Mouse (Mus musculus): Measurements from ENCODE around the gene Zmynd10.
A peak's percentile ranks its signal among the peaks of the same experiment; 100 is the strongest.

The Zmynd10 gene

DNA sequence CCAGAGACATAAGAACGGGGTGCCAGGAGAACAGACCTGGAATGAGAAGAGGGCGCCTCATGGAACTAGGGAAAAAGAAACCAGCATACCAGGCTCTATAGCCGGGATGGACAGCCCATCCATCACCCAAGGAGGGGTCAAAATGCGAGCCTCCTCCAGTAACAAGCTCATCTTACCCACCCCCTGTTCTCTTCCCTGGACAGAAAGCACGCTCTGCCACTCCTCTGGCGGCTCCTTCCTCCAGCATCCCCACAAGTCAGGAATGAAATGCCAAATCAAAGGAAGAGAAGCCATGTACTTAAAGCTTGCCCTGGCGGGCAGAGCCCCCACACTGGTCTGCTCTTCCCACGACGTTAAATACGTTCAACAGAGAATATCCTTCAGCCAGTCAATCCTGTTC, 6.1 kb upstream of the Zmynd10 start:
- no peak for DNase-seq

DNA sequence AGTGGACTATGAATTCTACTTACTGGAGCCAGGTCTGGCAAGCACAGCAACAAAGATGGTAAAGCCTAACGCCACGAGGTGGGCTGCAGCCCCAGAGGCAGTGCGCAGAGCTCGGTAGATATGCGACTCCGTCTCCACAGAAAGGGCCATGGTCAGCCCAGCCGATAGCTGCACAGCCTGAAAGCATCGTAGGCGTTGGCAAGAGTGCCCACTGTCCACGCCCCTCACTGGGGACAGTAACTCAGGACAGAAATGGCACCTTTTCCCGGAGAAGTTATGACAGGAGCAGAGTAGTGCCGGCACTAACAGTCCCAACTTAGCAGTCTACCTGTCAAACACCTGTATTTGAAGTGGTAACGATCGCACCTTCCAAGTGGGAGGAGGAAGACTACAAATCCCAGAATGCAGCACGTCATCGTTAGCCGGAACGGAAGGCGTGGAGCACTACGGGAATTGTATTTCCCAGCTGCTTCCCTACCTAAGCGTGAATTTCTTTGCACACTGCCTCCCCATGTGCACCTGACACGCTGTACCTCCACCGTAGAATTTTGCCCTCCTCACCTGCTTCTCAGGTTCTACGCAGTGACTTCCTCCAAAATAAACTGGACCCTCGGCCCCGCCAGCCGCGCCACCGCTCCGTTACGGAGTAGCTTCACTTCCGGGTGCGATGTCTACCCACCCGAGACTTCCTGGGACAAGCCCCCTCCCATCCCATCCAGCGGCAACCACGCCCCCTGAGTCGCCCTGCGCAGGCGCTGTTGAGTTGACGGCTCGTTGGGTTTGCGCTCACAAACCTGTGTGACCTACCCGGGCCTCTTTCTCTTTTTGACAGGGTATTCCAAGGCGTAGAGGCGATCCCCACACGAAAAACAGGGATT, 5.4 kb upstream of the Zmynd10 start, which contains the start of the genes Cyb561d2 and Nprl2:
Cyb561d2 (minus strand) TSS at position 720 of the 878 bp plus-strand sequence.
Nprl2 (plus strand) TSS at position 753 of the 878 bp plus-strand sequence.
- peak; percentile 97 for DNase-seq

DNA sequence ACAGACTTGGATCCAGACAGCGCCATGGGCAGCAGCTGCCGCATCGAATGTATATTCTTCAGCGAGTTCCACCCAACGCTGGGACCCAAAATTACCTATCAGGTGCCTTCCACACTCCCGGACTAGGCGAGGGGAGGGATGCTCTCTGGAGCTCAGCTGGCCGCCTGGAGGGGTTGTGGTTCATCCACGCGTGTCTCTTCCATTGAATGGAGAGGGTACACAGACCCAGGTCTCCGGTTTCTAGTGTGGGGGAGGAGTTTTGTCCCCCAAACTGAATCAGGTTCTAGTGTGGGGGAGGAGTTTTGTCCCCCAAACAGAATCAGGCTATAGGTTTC, 4.8 kb upstream of the Zmynd10 start:
- no peak for DNase-seq

DNA sequence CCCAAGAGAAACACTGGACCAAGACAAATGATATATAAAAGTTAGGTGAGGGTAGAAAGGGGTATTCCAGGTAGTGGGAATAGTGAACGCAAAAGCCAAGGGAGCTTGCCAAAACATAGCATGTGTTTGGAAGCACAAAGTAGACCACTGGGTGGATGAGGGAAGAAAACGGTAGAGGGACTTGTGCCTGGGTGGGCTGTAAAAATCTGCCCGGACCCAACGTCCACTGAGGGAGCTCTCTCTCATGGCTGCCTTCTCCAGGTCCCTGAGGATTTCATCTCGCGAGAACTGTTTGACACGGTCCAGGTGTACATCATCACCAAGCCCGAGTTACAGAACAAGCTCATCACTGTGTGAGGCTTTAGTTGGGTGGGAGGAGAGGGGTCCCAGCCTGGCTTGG, 4.4 kb upstream of the Zmynd10 start:
- no peak for DNase-seq

DNA sequence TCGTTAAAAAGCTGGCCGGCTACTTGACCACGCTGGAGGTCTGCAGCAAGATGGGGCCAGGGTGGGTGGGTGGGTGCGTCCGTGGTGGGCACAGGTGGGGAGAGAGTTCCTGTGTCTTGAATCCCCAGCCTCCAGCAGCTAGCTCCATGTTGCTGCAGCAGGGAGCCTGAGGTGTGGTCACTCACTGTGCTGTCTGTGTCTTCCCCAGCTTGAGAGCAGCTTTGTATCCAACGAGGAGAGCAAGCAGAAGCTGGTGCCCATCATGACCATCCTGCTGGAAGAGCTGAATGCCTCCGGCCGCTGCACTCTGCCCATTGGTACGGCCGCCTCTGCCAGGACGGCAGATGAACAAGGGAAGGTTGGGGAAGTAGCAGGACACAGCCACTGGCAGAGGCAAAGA, 3.8 kb upstream of the Zmynd10 start:
- DNase-seq, result no peak

DNA sequence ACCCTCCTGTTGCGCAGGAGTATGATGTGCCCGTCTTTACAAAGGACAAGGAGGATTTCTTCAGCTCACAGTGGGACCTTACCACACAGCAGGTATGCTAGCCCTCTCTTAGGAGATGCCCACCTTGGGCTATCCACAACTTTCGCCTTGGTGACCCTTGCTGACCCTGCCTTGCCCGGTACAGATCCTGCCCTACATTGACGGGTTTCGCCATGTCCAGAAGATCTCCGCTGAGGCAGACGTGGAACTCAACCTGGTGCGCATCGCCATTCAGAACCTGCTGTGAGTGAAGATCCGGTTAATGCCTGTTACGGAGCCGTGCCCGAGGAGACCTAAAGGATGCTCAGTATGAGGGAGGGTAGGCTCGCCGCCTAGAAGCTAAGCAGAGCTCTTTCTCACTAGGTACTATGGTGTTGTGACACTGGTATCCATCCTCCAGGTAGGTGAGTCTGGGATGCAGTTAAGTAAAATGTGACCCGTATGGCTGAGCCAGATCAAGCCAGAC, 2.9 kb upstream of the Zmynd10 start:
- DNase-seq, result no peak

DNA sequence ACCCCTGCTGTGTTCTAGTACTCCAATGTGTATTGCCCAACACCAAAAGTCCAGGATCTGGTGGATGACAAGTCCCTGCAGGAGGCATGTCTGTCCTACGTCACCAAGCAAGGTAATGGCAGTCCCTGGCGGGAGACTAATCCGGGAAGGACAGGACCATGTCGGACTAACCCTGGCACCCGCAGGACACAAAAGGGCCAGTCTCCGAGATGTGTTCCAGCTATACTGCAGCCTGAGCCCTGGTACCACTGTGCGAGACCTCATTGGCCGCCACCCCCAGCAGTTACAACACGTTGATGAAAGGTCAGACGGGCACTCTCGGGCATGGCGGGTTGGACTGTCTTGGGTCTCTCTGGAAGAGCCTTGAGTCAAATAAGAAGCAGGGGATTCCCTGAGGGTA, 2.4 kb upstream of the Zmynd10 start:
- no peak for DNase-seq

DNA sequence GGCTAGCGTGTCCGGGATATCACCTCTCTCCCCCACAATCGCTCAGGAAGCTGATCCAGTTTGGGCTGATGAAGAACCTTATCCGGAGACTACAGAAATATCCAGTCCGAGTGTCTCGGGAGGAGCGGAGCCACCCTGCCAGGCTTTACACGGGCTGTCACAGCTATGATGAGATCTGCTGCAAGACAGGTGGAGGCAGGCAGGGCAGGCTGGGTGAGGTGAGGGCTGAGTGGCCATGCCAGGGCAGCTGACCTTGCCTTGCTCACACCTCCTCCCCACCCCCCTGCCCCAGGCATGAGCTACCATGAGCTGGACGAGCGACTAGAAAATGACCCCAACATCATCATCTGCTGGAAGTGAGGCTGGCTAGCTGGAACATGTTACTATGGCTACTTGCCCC, 1.9 kb upstream of the Zmynd10 start:
- DNase-seq, result no peak

DNA sequence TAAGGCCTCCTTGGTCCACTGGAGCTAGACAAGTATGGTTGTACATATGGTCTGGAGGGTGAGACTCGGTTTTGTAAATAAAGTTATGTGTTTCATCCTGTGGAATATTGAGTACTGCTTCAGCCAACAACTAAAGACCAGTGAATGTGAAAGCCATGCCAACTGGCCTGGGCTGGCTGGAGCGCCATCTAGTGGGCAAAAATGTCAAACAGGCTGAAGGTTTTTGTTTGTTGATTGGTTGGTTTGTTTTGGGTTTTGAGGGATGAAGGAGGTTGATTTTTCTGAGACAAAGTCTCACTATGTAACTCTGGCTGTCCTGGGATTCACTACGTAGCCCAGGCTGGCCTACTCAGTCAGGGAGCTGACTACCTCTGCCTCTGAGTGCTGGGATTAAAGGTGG, 1.5 kb upstream of the Zmynd10 start:
- DNase-seq, result peak; percentile 88

DNA sequence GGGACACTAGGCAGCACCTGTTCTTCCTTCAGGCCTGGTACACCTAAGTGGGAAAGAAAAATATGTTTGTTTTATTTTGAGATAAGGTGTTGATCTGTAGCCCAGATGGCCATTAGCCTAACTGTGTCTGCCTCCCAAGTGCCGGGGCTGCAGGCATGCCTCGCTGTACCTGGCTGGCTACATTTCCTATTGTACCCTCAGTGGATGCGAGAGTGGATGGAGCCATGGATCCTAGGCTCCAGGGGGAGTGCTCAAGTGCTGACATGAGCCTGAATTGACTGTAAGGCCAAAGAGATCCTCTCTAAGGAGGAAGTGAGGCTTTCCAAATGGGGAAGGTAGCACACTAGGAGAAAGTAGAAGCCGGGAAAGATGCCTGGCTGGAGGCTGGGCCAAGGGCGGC, 859 bp downstream of the Zmynd10 start:
- DNase-seq, result no peak

DNA sequence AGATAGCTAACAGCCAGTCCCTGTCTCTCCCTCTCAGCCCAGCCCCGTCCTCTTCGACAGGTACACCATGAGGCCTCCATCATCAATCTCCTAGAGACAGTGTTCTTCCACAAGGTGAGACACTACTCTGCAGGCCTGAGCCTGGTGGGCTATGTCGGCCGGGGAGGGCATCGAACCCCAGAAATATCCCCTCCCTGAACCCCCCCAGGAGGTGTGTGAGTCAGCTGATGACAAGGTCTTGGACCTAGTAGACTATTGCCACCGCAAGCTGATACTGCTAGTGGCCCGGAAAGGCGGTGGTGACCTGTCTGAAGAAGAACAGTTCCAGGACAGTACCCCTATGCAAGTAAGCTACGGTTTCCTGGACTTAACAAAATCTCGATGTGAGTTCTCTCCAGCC, 1.7 kb downstream of the Zmynd10 start:
- DNase-seq, result no peak

DNA sequence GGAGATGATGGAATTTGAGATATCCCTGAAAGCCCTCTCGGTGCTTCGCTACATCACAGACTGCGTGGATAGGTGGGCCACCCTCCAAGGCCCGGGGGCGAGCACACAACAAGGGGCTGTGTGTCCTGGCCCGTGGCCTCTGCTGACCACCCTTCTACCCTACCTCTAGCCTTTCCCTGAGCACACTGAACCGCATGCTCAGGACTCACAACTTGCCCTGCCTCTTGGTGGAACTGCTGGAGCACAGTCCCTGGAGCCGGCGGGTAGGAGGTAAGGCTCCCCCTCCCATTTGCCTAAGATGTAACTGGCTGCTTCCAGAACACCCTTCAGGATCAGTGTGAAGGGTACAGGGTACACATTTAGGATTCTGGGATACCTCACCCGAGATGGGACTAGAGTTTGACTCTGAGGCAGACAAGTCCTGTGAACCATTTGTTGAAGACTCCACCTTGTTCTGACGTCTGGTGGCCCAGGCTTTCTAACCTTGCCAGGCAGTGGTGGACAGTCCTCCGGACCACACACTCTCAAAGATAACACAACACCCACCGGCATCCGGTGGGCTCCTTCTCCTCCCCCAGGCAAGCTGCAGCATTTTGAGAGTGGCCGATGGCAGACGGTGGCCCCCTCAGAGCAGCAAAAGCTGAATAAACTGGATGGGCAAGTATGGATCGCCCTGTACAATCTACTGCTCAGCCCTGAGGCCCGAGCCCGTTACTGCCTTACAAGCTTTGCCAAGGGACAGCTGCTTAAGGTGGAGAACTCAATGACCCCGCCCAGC, 2.4 kb downstream of the Zmynd10 start:
- DNase-seq, result no peak

DNA sequence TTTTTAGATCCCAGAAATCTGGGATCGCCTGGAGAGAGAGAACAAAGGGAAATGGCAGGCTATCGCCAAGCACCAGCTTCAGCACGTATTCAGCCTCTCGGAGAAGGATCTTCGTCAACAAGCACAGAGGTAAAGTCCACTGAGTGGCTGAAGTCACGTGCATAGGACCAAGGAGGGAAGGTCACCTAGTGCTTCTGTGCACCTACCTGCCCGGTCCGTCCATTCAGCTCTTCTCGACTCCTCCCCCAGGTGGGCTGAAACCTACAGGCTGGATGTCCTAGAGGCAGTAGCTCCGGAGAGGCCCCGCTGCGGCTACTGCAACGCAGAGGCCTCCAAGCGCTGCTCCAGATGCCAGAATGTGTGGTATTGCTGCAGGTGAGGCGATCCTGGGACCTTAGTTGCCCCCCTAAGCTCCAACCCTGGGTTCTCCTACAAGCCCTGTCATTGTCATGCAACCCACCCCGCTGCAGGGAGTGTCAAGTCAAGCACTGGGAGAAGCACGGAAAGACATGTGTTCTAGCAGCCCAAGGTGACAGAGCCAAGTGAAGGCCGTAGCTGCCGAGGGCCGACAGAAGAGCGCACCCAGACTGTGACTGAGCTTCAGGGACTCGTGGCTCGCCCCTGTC, 3.5 kb downstream of the Zmynd10 start:
- DNase-seq, result peak; percentile 44

DNA sequence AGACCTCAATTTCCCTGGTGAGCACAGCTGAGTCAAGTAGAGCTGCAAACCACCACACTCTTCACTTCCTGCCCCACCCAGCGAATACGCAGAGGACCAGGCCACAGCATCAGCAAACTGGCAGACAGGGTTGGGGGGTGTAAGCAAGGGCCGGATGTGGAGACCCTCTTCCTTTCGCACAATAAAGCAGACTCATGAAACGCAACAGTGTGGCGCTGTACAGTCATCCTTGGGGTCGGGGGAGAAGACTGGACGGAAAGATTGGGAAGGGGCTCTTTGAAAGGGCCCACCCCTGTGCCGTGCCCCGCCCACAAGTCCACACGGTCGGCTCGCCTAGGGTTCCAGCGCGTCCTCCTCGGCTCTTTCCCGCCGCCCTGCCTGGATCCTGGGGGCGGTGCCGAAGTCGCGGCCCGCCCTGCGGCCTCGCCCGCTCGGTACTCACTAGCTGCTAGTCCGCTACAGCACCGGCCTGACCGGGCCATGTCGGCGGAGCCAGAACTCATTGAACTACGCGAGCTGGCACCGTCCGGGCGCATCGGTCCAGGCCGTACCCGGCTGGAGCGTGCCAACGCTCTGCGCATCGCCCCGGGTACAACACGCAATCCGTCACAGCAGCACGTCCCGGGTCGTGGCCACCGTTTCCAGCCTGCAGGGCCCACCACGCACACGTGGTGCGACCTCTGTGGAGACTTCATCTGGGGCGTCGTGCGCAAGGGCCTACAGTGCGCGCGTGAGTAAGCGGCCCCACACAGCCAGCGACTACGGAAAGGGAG, 4.2 kb downstream of the Zmynd10 start, which contains the start of gene Rassf1:
Rassf1 (plus strand) TSS at position 439 of the 773 bp plus-strand sequence.
- peak; percentile 82 for DNase-seq

DNA sequence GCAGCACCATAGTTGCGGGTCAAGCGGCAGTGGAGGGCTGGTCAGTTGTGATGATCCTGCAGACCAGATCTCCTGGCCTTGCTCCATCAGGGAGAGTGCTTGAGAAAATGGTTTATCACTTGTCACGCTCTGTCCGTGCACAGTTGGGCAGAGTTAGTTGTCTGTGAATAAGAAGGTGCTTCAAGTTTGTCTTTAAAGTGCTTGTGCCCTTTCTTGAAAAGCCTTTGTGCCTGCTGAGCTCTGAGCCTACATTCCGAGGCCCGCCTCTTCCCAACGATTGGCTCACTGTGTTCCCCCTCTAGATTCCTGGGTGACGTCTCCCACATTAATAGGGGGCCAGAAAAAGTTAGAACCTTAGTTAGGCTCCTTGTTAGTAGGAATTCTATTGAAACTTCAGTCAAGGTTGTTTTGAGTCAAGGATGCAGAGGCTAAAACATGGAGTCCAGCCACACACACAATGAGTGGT, 4.8 kb downstream of the Zmynd10 start:
- DNase-seq, result no peak

DNA sequence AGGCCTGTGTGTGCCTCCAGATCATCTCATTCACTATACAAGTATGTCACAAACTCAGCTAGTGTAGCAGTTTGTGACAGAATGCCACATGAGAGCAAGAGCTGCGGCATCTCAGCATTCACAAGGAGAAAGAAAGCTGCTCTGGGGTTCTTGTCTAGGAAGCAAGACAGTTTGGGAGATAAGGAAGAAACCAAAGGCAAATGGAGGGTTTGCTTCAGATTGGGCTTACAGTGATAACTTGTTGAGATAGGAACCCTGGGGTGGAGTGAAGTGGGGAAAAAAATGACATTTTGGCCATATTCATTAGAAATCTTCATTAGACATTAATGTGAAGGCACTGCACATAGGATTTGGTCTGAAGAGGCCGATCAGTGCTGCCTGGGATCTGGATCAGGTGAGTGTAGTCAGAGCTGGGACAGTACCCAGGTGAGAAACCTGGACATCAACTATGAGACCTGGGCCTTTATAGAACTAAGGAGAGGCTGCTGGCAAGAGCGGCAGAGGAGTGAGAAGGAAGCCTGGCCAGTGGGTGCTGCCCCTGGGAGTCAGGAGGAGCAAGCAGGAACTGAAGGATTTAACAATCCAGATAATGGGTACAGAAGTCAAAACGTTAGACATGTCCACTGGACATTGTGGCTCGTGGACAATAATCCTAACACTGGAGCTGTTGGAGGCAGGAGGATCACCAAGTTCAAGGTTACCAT, 5.7 kb downstream of the Zmynd10 start:
- no peak for DNase-seq

DNA sequence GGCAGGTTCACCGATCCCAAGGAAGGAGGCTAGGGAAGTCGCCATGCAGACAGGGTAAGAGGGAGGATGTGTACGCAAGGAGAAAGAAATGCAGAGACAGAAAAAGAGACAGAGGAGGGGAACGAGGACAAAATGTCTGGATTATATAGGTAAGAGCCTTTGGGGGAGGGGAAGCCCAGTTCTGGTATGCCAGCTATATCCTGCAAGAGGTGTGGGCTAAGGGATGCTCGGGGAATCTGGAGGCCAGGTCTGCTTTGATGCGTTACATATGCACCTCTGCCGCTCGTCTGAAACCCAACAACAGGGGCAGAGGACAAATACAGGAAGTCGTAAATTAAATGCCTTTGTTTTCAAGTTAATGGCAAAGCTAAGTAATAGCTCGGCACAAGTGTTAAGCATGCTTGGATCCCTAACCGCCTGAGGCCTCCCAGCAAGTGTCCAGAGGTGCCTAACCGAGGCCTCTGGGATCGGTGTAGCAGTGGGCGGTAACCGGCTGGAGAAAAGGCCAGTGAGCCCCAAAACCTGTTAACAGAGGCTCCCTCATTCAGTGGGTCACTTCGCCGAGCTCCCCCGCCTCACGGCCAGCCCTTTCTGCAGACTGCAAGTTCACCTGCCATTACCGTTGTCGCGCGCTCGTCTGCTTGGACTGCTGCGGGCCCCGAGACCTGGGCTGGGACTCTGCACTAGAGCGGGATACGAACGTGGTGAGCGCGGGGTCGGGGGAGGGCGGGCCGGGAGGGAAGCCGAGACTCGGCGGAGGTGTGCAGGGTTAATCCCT, 6.6 kb downstream of the Zmynd10 start:
- DNase-seq, result peak; percentile 46

DNA sequence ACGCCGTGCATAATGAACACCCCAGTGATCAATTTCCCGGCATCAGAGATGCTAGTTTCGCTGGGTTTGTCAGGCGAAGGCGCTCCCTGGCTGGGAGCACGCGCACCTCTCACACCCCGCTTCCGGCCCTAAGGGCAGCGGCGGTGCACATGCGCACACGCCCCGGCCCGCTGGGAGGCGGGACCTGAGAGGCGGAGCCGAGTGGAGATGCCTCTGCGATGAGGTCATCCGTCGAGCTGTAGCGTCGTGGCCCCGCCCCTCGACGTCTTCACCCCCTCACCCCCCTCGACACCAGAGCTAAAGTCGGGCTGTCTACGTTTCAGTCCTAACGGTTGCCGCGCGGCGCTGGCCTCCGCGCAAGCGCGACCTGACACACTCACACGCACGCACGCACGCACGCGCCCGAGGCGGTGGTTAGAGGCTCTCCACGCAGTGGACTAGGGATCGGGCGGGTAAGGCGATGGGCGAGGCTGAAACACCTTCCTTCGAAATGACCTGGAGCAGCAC, 7.3 kb downstream of the Zmynd10 start:
- peak; percentile 96 for DNase-seq

DNA sequence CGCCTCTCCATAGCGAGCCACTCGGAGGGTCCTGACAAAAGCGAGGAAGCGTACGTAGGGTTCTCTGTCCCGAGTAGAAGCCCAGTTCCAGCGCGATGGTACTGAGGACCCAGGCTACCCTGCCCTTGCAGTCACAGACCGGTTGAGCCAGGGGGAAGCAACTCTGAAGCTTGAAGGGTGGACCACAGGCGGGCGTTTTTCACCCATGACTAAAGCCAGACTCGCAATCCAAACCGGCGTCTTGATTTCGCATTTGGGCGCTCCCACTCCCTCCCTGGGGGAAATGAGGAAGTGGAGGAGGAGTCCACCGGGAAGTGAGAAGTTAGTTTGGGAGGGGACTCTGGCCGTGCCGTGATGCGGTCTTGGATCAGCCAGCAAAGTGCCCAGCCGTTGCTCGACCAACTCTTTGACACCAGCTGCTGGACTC, 7.9 kb downstream of the Zmynd10 start:
- DNase-seq, result peak; percentile 86

DNA sequence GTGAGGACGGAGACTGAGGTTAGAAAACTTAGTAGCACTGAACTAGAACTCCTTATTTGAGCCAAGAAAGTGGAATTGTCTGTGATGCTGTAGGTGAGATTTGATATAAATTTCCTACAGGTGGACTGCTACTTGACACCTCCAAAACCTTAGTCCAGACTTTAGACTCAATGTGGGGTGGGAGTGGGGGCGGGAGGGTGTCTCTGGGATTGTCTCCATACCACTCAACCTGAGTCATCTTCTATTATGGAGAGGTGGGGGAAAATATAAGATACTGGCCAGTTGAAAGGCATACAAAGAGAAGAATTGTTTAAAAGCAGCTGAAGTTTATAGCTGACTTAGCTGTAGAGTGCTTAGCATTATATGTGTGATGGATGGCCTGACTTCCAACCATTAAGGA, 8.6 kb downstream of the Zmynd10 start:
- DNase-seq, result no peak

DNA sequence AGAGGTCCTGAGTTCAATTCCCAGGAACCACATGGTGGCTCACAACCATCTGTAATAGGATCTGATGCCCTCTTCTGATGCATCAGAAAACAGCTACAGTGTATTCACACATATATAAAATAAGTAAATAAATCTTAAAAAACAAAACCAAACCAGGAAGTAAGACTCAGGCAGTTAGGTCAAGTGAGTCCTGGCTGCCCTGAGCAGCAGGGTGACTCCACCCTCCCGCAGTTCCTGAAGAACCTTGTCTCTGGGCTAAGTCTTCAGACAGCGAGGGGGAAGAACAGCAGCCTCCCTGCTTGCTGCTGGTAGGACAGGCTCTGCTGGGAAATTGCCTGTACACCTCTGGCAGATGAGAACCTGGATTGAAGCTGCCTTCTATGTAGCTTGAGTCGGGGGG, 9.2 kb downstream of the Zmynd10 start:
- DNase-seq, result no peak
